Mouse (Mus musculus) olfactory bulb, adult 2 months (tissue): ENCODE results near the gene Smim13.

Experiments
- CTCF ChIP-seq: fragments of 200-500 bp; IDR thresholded peaks from 2 replicates; pipeline ENCODE4 v1.5.1; 2012; ENCODE audit warnings: low read depth, mild to moderate bottlenecking, low read length, moderate library complexity; ENCODE audit not compliant: insufficient read depth
- POLR2A ChIP-seq: fragments of 200-500 bp; IDR thresholded peaks from 2 replicates; pipeline ENCODE4 v1.6.1; 2012; ENCODE audit warnings: mild to moderate bottlenecking, low read depth, low read length, moderate library complexity; ENCODE audit not compliant: insufficient read depth

GRCm38 (mm10) chr13:41256126-41256525 lies 6.5 kb downstream of the Smim13 start:
- TF ChIP-seq CTCF: no peak
- TF ChIP-seq POLR2A: no peak
